Mouse (Mus musculus): ENCODE results near the gene Galr2. TPM values are rescaled to one million over a fixed set of nuclear protein-coding genes. Genes with fewer than 3 reads are reported as not detected.
A peak's percentile ranks its signal among the peaks of the same experiment; 100 is the strongest.

Gene Galr2
- polyA plus RNA-seq (2012; ENCODE audit: insufficient read depth, insufficient read length, missing spikeins), result 0.41 TPM in 1 of 2 replicates, not detected in the other

DNA sequence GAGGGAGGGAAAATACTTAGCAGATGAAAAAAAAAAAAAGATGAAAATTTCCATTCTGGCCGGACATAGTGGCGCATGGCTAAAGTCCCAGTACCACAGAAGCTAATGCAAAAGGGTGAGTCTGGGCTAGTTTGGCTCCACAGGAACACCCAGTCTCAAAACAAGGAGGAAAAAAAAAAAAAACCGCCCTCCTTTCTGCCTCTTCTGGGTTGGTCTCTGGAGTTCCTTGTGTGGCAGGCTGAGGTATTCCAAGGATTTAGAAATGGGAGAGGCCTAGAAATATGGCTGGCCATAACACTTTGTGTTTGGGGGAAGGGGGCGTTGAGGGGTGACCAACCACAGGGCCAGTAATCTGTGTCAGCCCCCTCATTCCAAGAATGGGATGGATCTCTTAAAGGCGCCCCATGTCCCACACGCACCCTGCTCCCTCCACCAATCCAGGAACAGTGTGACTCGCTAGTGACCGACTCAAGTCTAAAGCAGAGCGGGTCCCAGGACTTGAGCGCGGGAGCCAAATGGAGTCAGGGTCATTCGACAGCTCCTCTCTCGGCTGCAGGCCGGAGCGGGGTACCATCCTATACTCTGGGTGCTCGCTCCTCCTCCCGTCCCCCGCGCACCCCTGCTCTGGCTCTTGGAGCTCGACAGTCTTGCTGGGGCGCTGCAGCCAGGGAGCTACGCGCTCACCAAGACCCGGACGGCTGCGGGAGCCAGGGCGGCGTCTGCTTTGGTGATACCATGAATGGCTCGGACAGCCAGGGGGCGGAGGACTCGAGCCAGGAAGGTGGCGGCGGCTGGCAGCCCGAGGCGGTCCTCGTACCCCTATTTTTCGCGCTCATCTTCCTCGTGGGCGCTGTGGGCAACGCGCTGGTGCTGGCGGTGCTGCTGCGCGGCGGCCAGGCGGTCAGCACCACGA lies at the start of gene Galr2:
TSS of gene Galr2 (plus strand) at position 189 of the 913 bp plus-strand sequence.
- H3K27ac ChIP-seq (ENCODE audit: insufficient read depth, low read depth, low read length), result no peak within 1 kb of the TSS
- peaks cover 9% of the 10 kb centered on the region; the same call in 1 of the 2 replicates for H3K4me1 ChIP-seq (ENCODE audit: control insufficient read depth, insufficient read depth, low read length)
- no peak for TF ChIP-seq CTCF (IDR thresholded peaks at IDR 0.05; ENCODE audit: low read depth, low read length)
- no peak for TF ChIP-seq POLR2A (IDR thresholded peaks at IDR 0.05; ENCODE audit: borderline replicate concordance, low read depth, low read length)
- peak within 1 kb of the TSS; percentile 42 for H3K4me3 ChIP-seq (ENCODE audit: insufficient read depth, low read length)

DNA sequence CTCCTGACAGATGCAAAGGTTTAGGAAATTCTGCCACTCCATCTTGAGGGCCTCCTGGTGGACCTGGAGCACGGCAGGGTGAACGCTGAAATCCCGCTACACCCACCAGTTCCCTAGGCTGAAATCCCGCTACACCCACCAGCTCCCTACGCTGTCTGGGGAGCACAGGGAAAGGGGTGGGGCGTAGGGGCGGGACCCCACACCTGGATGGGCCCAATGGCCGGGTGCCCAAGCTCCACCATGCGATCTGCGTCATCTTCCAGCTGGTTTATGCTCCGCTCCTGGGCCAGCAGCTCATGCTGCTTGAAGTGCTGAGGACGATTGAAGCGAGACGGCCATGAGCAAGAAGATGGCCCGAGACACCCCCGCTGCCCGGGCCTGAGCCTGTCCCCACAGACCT lies 48.3 kb upstream of the Galr2 start:
- H3K27ac ChIP-seq (ENCODE audit: insufficient read depth, low read depth, low read length), result no peak overlapping the region
- no peak overlapping the region for H3K4me3 ChIP-seq (ENCODE audit: insufficient read depth, low read length)
- H3K4me1 ChIP-seq (ENCODE audit: control insufficient read depth, insufficient read depth, low read length), result no peaks in the 10 kb centered on the region
- TF ChIP-seq POLR2A (IDR thresholded peaks at IDR 0.05; ENCODE audit: borderline replicate concordance, low read depth, low read length) (no peak), CTCF (IDR thresholded peaks at IDR 0.05; ENCODE audit: low read depth, low read length) (no peak)

DNA sequence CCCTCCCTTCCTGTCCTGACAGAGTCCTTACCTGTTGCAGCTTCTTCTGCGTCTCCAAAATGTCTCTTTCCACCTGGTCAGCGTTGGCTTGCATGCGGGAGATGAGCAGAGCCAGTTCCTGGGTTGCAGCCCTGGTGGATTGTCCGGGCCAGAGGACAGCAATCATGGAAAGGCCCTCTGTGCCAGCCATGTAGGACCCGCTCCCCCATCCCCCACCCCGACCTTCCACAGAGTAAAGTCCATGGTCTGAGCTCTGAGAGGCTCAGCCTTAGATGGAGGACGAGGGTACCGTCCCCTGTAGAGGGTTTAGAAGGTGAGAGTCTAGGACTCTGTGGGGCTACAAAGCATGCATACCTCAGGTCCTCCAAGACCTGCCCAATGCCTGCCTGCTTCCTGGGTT lies 45.8 kb upstream of the Galr2 start:
- no peak for TF ChIP-seq POLR2A (IDR thresholded peaks at IDR 0.05; ENCODE audit: borderline replicate concordance, low read depth, low read length)
- TF ChIP-seq CTCF (IDR thresholded peaks at IDR 0.05; ENCODE audit: low read depth, low read length), result no peak
- Histone ChIP-seq H3K4me1 (ENCODE audit: control insufficient read depth, insufficient read depth, low read length) (no peaks in the 10 kb centered on the region), H3K4me3 (ENCODE audit: insufficient read depth, low read length) (no peak overlapping the region), H3K27ac (ENCODE audit: insufficient read depth, low read depth, low read length) (no peak overlapping the region)

DNA sequence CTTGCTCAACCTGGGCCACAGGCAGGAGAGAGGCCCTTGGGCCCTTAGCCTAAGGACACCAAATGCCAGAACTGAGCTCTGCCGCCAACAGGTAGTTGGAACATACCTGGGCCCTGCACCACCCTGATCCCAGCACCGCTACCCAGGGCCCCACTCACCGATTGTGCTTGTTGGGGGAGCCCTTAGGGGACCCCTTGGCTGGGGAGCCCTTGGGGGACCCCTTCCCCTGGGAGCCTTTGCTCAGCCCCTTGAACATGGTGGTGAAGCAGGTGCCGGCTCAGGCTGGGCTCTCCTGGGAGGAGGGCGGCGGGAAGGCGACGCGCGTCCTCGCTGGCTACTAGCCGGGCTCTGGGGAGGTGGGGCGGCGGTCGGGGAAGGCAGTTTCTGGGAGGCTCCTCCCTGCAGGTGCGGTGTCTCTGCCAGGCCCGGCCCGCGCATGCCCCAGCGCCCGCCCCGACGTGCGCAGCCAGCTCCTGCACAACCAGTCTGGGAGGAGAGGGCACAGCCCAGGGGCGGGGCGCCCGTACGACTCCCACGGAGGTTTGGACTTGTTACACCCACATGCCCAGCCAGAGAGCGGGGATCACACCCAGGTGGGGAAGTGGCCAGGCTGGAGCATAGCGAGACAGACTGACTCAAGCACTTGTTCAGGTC lies 42.9 kb upstream of the Galr2 start, which contains the start of gene Evpl:
TSS of gene Evpl (minus strand) at position 336 of the 654 bp plus-strand sequence.
- TF ChIP-seq CTCF (IDR thresholded peaks at IDR 0.05; ENCODE audit: low read depth, low read length), result no peak
- no peak for TF ChIP-seq POLR2A (IDR thresholded peaks at IDR 0.05; ENCODE audit: borderline replicate concordance, low read depth, low read length)
- no peaks in the 10 kb centered on the region for H3K4me1 ChIP-seq (ENCODE audit: control insufficient read depth, insufficient read depth, low read length)
- no peak within 1 kb of the TSS for H3K27ac ChIP-seq (ENCODE audit: insufficient read depth, low read depth, low read length)
- H3K4me3 ChIP-seq (ENCODE audit: insufficient read depth, low read length), result no peak within 1 kb of the TSS

DNA sequence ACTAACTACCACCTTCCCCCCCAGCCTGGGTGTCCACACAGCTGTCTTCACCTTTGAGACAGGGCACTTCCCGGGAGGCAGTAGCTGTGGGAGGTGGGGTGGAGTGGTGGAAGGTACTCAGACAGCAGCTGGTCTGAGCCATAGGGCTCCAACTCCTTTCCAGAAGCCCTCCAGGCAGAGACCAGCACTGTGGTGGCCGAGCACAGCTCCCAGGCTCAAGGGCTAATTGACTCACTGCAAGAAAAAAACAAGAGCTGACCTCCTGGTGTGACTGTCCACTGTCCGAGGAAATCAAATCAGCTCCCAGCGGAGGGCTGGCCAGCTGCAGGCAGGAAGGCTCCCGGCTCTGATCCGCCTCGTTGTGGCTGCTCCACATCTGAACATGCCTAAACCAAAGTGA lies 40.9 kb upstream of the Galr2 start:
- H3K4me1 ChIP-seq (ENCODE audit: control insufficient read depth, insufficient read depth, low read length), result no peaks in the 10 kb centered on the region
- no peak for TF ChIP-seq POLR2A (IDR thresholded peaks at IDR 0.05; ENCODE audit: borderline replicate concordance, low read depth, low read length)
- TF ChIP-seq CTCF (IDR thresholded peaks at IDR 0.05; ENCODE audit: low read depth, low read length), result no peak
- no peak overlapping the region for H3K4me3 ChIP-seq (ENCODE audit: insufficient read depth, low read length)
- H3K27ac ChIP-seq (ENCODE audit: insufficient read depth, low read depth, low read length), result no peak overlapping the region

DNA sequence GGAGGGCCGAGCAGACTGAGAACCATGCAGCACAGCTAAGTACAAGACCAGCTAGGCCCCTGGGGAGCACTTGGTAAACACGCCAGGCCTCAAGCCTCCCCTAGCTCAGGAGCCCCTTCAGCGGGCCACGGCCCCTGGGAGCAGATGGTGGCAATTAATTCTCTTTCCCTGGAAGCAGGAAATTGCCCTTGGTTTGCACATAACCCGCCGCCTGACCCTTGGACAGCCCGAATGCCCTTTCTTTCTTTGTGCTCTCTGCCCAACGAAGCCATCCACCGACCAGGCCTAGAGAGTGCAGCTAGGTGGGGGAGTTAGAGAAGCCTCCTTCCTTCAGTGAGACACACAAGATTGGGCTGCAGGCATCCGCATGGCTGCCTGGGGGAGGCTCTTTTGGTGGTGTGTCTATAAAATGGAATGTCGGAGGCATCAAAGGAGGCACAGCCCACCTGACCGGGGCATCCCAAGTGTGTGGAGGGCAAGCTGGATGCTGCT lies 38.9 kb upstream of the Galr2 start:
- no peaks in the 10 kb centered on the region for H3K4me1 ChIP-seq (ENCODE audit: control insufficient read depth, insufficient read depth, low read length)
- no peak overlapping the region for H3K27ac ChIP-seq (ENCODE audit: insufficient read depth, low read depth, low read length)
- no peak overlapping the region for H3K4me3 ChIP-seq (ENCODE audit: insufficient read depth, low read length)
- TF ChIP-seq CTCF (IDR thresholded peaks at IDR 0.05; ENCODE audit: low read depth, low read length) (no peak), POLR2A (IDR thresholded peaks at IDR 0.05; ENCODE audit: borderline replicate concordance, low read depth, low read length) (no peak)

DNA sequence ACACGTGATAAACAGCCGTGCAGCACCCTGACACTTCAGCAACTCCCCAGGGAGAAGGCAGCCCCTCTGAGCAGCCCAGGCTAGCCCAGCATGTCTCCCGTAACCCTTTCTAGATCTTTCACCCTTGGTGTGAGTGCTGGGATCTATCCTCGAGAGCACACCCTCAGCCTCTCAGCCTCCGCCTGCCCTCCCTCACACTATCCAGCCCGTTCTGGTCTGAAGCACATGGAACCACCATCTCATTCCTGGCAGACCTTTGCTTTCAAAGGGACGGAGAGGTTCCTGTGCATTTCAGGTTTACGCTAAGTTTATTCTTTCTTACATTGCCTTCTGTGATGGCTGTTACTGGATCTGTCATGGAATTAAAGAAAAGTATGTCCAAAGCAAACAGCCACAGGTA lies 36.2 kb upstream of the Galr2 start:
- H3K4me3 ChIP-seq (ENCODE audit: insufficient read depth, low read length), result no peak overlapping the region
- H3K27ac ChIP-seq (ENCODE audit: insufficient read depth, low read depth, low read length), result no peak overlapping the region
- H3K4me1 ChIP-seq (ENCODE audit: control insufficient read depth, insufficient read depth, low read length), result no peaks in the 10 kb centered on the region
- no peak for TF ChIP-seq CTCF (IDR thresholded peaks at IDR 0.05; ENCODE audit: low read depth, low read length)
- TF ChIP-seq POLR2A (IDR thresholded peaks at IDR 0.05; ENCODE audit: borderline replicate concordance, low read depth, low read length), result no peak

DNA sequence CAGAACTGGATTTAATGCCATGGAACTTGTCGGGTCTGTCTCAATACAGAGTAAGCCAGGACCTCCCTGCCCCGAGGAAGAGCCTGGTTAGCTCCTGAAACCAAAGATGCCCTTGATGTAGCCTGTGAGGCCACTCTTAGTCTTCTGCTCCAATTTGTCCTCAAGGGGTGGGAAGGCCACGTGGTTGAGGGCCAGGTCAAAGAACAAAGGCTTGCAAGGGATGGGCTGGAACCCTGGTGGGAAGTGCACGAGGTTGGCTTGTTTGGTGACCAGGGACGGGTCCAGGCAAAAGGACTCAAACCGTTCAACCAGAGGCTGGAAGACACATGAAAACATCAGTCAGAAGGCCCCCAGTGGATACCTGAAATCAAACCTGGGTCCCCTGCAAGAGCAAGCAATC lies 35.1 kb upstream of the Galr2 start:
- Histone ChIP-seq H3K4me1 (ENCODE audit: control insufficient read depth, insufficient read depth, low read length) (no peaks in the 10 kb centered on the region), H3K4me3 (ENCODE audit: insufficient read depth, low read length) (no peak overlapping the region), H3K27ac (ENCODE audit: insufficient read depth, low read depth, low read length) (no peak overlapping the region)
- no peak for TF ChIP-seq CTCF (IDR thresholded peaks at IDR 0.05; ENCODE audit: low read depth, low read length)
- TF ChIP-seq POLR2A (IDR thresholded peaks at IDR 0.05; ENCODE audit: borderline replicate concordance, low read depth, low read length), result no peak

DNA sequence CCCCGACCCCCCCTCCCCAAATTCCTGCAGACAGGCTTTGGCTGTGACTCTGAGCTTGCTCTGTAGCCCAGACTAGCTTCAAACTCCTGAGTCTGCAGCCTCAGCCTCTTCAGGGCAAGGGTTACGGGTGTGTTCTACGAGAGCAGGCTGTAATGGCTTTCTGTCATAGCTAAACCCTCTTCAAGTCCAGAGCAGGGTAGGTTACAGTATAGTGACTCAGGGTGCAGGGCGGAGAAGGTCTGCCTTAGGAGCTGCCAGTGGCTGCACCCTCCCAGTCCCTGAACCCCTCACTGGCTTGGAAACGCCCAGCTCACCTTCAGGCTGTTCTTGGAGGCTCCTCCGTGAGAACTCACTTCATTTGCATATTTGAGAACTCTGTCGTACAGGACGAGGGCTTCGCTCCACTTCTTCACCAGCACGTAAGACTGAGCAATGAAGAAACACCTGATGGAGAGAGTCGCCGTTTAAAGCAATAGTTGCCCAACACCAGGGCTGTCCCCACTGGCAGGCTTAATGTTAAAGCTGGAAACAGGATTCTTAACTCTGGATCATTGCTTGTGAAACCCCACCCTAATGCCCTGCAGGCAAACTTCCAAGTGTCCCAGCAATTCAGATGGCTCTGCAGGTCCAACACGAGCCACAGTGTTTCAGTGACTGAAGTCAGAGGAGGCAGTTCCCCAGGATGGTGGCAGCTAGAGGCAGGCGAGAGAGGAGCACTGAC lies 33.1 kb upstream of the Galr2 start:
- Histone ChIP-seq H3K4me3 (ENCODE audit: insufficient read depth, low read length) (no peak overlapping the region), H3K27ac (ENCODE audit: insufficient read depth, low read depth, low read length) (no peak overlapping the region), H3K4me1 (ENCODE audit: control insufficient read depth, insufficient read depth, low read length) (no peaks in the 10 kb centered on the region)
- no peak for TF ChIP-seq CTCF (IDR thresholded peaks at IDR 0.05; ENCODE audit: low read depth, low read length)
- no peak for TF ChIP-seq POLR2A (IDR thresholded peaks at IDR 0.05; ENCODE audit: borderline replicate concordance, low read depth, low read length)

Measured in bone marrow macrophage, adult 2 months (primary cell).